Mouse (Mus musculus): ENCODE measurements at regions not wholly inside any gene's neighbourhood (a gene's known extent, or its start where the extent isn't known, plus 50 kb on each side); places are given as distances from the start of the nearest gene placed in this dataset.

- H3K27me3 ChIP-seq, result no peaks in the 10 kb centered on the region
- no peaks in the 10 kb centered on the region for H3K9me3 ChIP-seq
- H3K4me3 ChIP-seq, result no peak overlapping the region
- H3K36me3 ChIP-seq, result no peaks in the 10 kb centered on the region
- peaks cover 8% of the 10 kb centered on the region; the same call in 1 of the 2 replicates for H3K4me1 ChIP-seq
- H3K4me2 ChIP-seq, result no peak overlapping the region
- H3K9ac ChIP-seq, result no peak overlapping the region
- no peak for ATAC-seq (ENCODE audit: insufficient number of reproducible peaks, insufficient read depth, low FRiP score, low TSS enrichment, low read depth)
- WGBS, result 45% methylated on average over 8 of the region's 8 CpGs
- H3K27ac ChIP-seq, result no peak overlapping the region
These were observed 176.3 kb upstream of the Crim1 start for GRCm38 (mm10) chr17:78023507-78024355.

GRCm38 (mm10) chr17:78024356-78024723 is 175.7 kb upstream of the Crim1 start:
- Histone ChIP-seq H3K27me3 (no peaks in the 10 kb centered on the region), H3K27ac (no peak overlapping the region), H3K36me3 (no peaks in the 10 kb centered on the region), H3K9me3 (no peaks in the 10 kb centered on the region), H3K4me1 (peaks cover 8% of the 10 kb centered on the region; the same call in 1 of the 2 replicates), H3K4me3 (no peak overlapping the region), H3K9ac (no peak overlapping the region), H3K4me2 (no peak overlapping the region)
- WGBS, result 50% methylated on average over 3 of the region's 3 CpGs
- ATAC-seq (ENCODE audit: insufficient number of reproducible peaks, insufficient read depth, low FRiP score, low TSS enrichment, low read depth), result no peak

GRCm38 (mm10) chr17:78025294-78025693 is 174.8 kb upstream of the Crim1 start:
- Histone ChIP-seq H3K4me3 (no peak overlapping the region), H3K4me2 (peak overlapping the region; percentile 19), H3K36me3 (no peaks in the 10 kb centered on the region), H3K9ac (no peak overlapping the region), H3K4me1 (peaks cover 8% of the 10 kb centered on the region; the same call in 1 of the 2 replicates), H3K27me3 (no peaks in the 10 kb centered on the region), H3K9me3 (no peaks in the 10 kb centered on the region), H3K27ac (no peak overlapping the region)
- ATAC-seq (ENCODE audit: insufficient number of reproducible peaks, insufficient read depth, low FRiP score, low TSS enrichment, low read depth), result no peak
- 18% methylated on average over 7 of the region's 7 CpGs for WGBS

DNA sequence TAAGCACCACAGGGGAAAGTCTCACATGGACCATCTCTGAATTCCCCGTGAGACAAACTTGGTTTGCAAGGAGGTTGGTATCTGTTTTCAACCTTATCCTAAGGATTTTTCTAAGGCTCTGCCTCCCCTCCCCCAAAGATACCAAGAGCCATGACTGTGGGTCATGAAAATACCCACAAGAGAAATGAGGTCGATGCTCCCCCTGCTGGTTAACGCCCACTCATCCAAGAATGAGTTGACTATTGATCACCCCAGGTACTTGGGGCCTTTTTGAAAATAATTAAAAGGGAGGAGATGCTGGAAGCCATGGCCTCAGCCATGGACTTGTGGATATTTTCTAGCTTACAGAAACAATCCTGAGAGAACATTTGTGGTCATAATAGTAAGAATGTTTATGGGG is 164.4 kb upstream of the Crim1 start:
- no peaks in the 10 kb centered on the region for H3K4me1 ChIP-seq
- H3K9ac ChIP-seq, result no peak overlapping the region
- no peak overlapping the region for H3K4me3 ChIP-seq
- H3K4me2 ChIP-seq, result no peak overlapping the region
- 76% methylated on average over 3 of the region's 3 CpGs for WGBS
- no peak overlapping the region for H3K27ac ChIP-seq
- H3K27me3 ChIP-seq, result no peaks in the 10 kb centered on the region
- no peaks in the 10 kb centered on the region for H3K9me3 ChIP-seq
- H3K36me3 ChIP-seq, result no peaks in the 10 kb centered on the region
- ATAC-seq (ENCODE audit: insufficient number of reproducible peaks, insufficient read depth, low FRiP score, low TSS enrichment, low read depth), result no peak

DNA sequence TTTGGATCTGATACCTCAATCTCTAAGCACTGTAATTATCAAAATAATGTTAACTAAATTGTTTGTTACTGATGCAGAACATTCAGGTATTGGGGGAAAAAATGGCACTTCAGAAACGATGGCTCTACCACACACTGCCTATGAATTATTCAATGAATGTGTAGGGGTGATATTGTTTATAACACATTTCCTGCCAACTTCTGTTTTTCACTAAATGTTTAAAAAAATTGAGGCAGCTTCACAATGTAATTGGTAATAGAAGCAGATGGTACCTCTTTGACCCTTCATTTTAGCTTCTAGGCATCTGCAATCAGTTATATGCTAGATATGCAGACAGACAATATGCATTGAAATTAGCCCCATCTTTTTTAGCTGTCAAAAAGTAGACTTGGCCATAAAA is 159.7 kb upstream of the Crim1 start:
- Histone ChIP-seq H3K27ac (no peak overlapping the region), H3K27me3 (no peaks in the 10 kb centered on the region), H3K36me3 (no peaks in the 10 kb centered on the region), H3K9ac (no peak overlapping the region), H3K4me1 (no peaks in the 10 kb centered on the region), H3K4me2 (no peak overlapping the region), H3K9me3 (no peaks in the 10 kb centered on the region), H3K4me3 (no peak overlapping the region)
- 69% methylated on average over 1 of the region's 1 CpGs for WGBS
- ATAC-seq (ENCODE audit: insufficient number of reproducible peaks, insufficient read depth, low FRiP score, low TSS enrichment, low read depth), result no peak

- no peak for ATAC-seq (ENCODE audit: insufficient number of reproducible peaks, insufficient read depth, low FRiP score, low TSS enrichment, low read depth)
- Histone ChIP-seq H3K4me3 (no peak overlapping the region), H3K9me3 (no peaks in the 10 kb centered on the region), H3K4me1 (no peaks in the 10 kb centered on the region), H3K27me3 (no peaks in the 10 kb centered on the region), H3K36me3 (no peaks in the 10 kb centered on the region), H3K27ac (no peak overlapping the region), H3K4me2 (no peak overlapping the region), H3K9ac (no peak overlapping the region)
- WGBS, result 77% methylated on average over 4 of the region's 4 CpGs
These were observed 158.8 kb upstream of the Crim1 start for GRCm38 (mm10) chr17:78041204-78041603.

DNA sequence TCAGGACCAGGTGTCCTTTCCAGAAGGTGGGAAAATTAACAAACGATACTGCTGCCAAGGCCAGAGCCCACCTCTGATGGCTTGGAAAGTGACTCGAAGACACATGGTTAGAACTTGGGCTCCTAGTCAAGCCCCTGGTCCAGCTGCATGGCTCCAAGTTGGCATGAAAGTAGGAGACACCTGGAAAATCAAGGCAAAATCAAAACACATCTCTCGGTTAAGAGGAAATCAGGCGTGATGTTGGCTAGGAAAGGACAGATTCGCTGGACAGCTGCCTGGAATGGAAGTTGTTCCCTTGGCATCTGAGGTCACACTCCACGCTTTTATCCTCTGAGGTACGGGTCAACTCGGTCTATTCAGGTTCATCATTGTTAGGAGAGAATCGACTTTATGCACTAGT is 150.3 kb upstream of the Crim1 start:
- ATAC-seq (ENCODE audit: insufficient number of reproducible peaks, insufficient read depth, low FRiP score, low TSS enrichment, low read depth), result no peak
- WGBS, result 82% methylated on average over 9 of the region's 9 CpGs
- Histone ChIP-seq H3K4me3 (no peak overlapping the region), H3K36me3 (no peaks in the 10 kb centered on the region), H3K27ac (no peak overlapping the region), H3K9me3 (no peaks in the 10 kb centered on the region), H3K9ac (no peak overlapping the region), H3K4me1 (no peaks in the 10 kb centered on the region), H3K4me2 (no peak overlapping the region), H3K27me3 (no peaks in the 10 kb centered on the region)

DNA sequence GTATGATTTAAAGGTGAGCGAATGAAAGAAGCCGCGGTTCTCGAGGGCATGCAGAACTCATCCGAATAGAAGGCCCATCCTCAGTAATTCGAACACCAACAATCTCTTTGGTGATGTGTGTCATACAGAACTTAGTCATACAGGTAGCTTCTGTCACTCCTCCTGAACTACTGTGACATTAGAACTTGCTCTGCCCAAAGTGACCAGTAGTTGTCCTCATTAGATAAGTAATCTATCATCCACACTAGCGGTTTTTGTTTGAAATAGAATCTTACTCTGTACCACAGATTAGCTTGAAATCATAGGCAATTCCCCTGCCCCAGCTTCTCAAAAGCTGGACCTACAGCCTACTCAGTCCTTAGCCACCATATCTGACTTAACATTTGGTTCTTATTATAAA is 149.8 kb upstream of the Crim1 start:
- no peak for ATAC-seq (ENCODE audit: insufficient number of reproducible peaks, insufficient read depth, low FRiP score, low TSS enrichment, low read depth)
- Histone ChIP-seq H3K9me3 (no peaks in the 10 kb centered on the region), H3K27me3 (no peaks in the 10 kb centered on the region), H3K4me3 (no peak overlapping the region), H3K4me1 (no peaks in the 10 kb centered on the region), H3K4me2 (no peak overlapping the region), H3K9ac (no peak overlapping the region), H3K27ac (no peak overlapping the region), H3K36me3 (no peaks in the 10 kb centered on the region)
- 86% methylated on average over 7 of the region's 7 CpGs for WGBS

- no peak overlapping the region for H3K9ac ChIP-seq
- no peaks in the 10 kb centered on the region for H3K4me1 ChIP-seq
- no peaks in the 10 kb centered on the region for H3K36me3 ChIP-seq
- no peak overlapping the region for H3K4me2 ChIP-seq
- no peaks in the 10 kb centered on the region for H3K9me3 ChIP-seq
- H3K27me3 ChIP-seq, result no peaks in the 10 kb centered on the region
- ATAC-seq (ENCODE audit: insufficient number of reproducible peaks, insufficient read depth, low FRiP score, low TSS enrichment, low read depth), result no peak
- no peak overlapping the region for H3K27ac ChIP-seq
- no peak overlapping the region for H3K4me3 ChIP-seq
These were observed 124.2 kb upstream of the Crim1 start for GRCm38 (mm10) chr17:78075892-78076291.

- Histone ChIP-seq H3K9ac (no peak overlapping the region), H3K4me3 (no peak overlapping the region), H3K27ac (no peak overlapping the region), H3K4me1 (no peaks in the 10 kb centered on the region), H3K4me2 (no peak overlapping the region), H3K9me3 (no peaks in the 10 kb centered on the region), H3K36me3 (no peaks in the 10 kb centered on the region), H3K27me3 (no peaks in the 10 kb centered on the region)
- 14% methylated on average over 1 of the region's 1 CpGs for WGBS
- ATAC-seq (ENCODE audit: insufficient number of reproducible peaks, insufficient read depth, low FRiP score, low TSS enrichment, low read depth), result no peak
These were observed 121.7 kb upstream of the Crim1 start for GRCm38 (mm10) chr17:78078381-78078780.

- ATAC-seq (ENCODE audit: insufficient number of reproducible peaks, insufficient read depth, low FRiP score, low TSS enrichment, low read depth), result no peak
- H3K9me3 ChIP-seq, result no peaks in the 10 kb centered on the region
- H3K27ac ChIP-seq, result no peak overlapping the region
- H3K36me3 ChIP-seq, result no peaks in the 10 kb centered on the region
- H3K4me2 ChIP-seq, result no peak overlapping the region
- no peak overlapping the region for H3K4me3 ChIP-seq
- no peak overlapping the region for H3K9ac ChIP-seq
- 53% methylated on average over 4 of the region's 4 CpGs for WGBS
- H3K4me1 ChIP-seq, result no peaks in the 10 kb centered on the region
- H3K27me3 ChIP-seq, result no peaks in the 10 kb centered on the region
These were observed 115.6 kb upstream of the Crim1 start for GRCm38 (mm10) chr17:78084419-78084818.

- WGBS, result 56% methylated on average over 8 of the region's 8 CpGs
These were observed 113.1 kb upstream of the Crim1 start for GRCm38 (mm10) chr17:78086963-78087362.

More at GRCm38 (mm10) chr17:78086963-78087362, 113.1 kb upstream of the Crim1 start:
- Histone ChIP-seq H3K4me1 (no peaks in the 10 kb centered on the region), H3K27me3 (no peaks in the 10 kb centered on the region), H3K9me3 (no peaks in the 10 kb centered on the region), H3K9ac (no peak overlapping the region), H3K27ac (no peak overlapping the region), H3K36me3 (no peaks in the 10 kb centered on the region), H3K4me3 (no peak overlapping the region), H3K4me2 (no peak overlapping the region)
- ATAC-seq (ENCODE audit: insufficient number of reproducible peaks, insufficient read depth, low FRiP score, low TSS enrichment, low read depth), result no peak

Data from embryonic facial prominence, embryonic 13.5 days (tissue).